Mouse (Mus musculus) heart, adult 9 months (tissue): ENCODE data around the gene Zfc3h1.

Source experiments
- DNase-seq, 2 experiments: peaks; one replicate each; pipeline ENCODE4 v3.0.0; 2022; ENCODE audit warnings: low spot score in 2 of 2

Zfc3h1 gene

DNA sequence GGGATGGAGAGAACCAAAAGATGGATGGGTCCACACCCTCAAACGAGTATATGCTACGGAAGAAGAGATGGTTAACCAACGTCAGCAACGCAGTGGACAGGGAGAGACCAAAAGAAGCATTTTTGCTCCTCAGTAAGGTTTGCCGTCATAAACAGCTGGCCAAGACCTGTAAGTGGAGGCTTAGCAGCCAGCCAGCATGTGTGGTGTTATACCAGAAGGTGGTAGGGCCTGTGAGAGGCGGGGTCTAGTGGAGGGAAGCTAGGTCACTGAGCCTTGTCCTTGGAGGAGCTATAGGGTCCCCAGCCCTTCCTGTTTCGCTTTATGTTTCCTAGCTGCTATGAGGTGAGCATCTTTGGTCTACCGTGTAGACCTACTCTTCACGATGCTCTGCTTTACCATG, 91.7 kb downstream of the Zfc3h1 start:
- DNase-seq: no peak

DNA sequence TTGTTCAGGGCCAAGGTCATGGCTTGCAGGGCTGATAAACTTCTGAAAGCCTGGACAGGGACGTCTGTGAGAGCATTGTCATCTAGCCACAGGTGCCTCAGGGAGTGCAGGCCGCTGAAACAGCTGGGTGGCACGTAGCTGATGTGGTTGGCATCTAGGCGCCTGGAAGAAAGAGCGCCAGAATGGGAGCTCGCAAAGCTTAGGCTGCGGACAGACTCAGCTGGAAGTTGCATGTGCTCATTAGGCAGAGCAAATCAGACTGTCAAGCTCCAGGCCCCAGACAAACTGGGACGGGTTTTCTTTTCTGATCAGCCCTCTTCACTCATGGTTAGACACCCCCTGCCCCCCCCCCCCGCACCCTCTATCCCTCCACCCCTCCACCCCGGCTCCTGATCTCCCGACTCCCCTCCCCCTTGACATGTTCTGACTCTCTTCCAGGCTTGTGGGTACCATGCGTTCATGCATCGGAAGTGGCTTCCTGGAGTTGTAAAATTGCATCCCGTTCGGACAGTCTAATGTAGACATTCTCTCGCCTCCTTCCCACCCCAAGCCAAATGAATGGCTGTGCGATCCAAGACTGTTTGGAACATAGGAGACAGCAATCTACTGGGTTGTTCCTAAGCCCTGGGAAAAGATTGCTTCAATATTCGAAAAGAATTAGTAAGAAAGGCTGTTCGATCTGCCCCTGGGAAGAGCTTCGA, 93.8 kb downstream of the Zfc3h1 start:
- DNase-seq: no peak
